Mouse (Mus musculus): ENCODE data around the gene Ngdn.

GRCm38 (mm10) chr14:54994869-54995186 lies 20.4 kb upstream of the Ngdn start:
- TF ChIP-seq CTCF (IDR thresholded peaks at IDR 0.05; ENCODE audit: low read depth): no peak
- TF ChIP-seq EP300 (IDR thresholded peaks at IDR 0.05; ENCODE audit: low read depth): no peak

Measured in liver, postnatal 0 days (tissue).